Mouse (Mus musculus): ENCODE measurements at regions not wholly inside any gene's neighbourhood (a gene's known extent, or its start where the extent isn't known, plus 50 kb on each side); places are given as distances from the start of the nearest gene placed in this dataset.
A peak's percentile ranks its signal among the peaks of the same experiment; 100 is the strongest.

- no peaks in the 10 kb centered on the region for H3K27me3 ChIP-seq (replicated peaks; ENCODE audit: control insufficient read depth, insufficient read depth, low read length)
- ATAC-seq = peak; percentile 75
- 53% methylated on average over 20 of the region's 20 CpGs for WGBS
- H3K9me3 ChIP-seq (ENCODE audit: control insufficient read depth, low read length) = no peaks in the 10 kb centered on the region
- peak overlapping the region; percentile 33 for H3K4me2 ChIP-seq (ENCODE audit: low read depth, low read length)
- no peaks in the 10 kb centered on the region for H3K36me3 ChIP-seq (ENCODE audit: control insufficient read depth, insufficient read depth, low read length)
- peak overlapping the region; percentile 87 for H3K27ac ChIP-seq (ENCODE audit: low read length)
- peak overlapping the region; percentile 38 for H3K4me3 ChIP-seq (ENCODE audit: low read length)
- H3K9ac ChIP-seq (ENCODE audit: low read depth, low read length) = no peak overlapping the region
- no peaks in the 10 kb centered on the region for H3K4me1 ChIP-seq (ENCODE audit: control insufficient read depth, insufficient read depth, low read length)
Observed at GRCm38 (mm10) chr8:107696384-107697346, 108.4 kb upstream of the Psmd7 start.

GRCm38 (mm10) chr8:107699307-107699706 is 111.0 kb upstream of the Psmd7 start:
- Histone ChIP-seq H3K9ac (ENCODE audit: low read depth, low read length) (no peak overlapping the region), H3K27me3 (replicated peaks; ENCODE audit: control insufficient read depth, insufficient read depth, low read length) (no peaks in the 10 kb centered on the region), H3K9me3 (ENCODE audit: control insufficient read depth, low read length) (no peaks in the 10 kb centered on the region), H3K4me3 (ENCODE audit: low read length) (no peak overlapping the region), H3K4me1 (ENCODE audit: control insufficient read depth, insufficient read depth, low read length) (no peaks in the 10 kb centered on the region), H3K27ac (ENCODE audit: low read length) (no peak overlapping the region), H3K4me2 (ENCODE audit: low read depth, low read length) (no peak overlapping the region), H3K36me3 (ENCODE audit: control insufficient read depth, insufficient read depth, low read length) (no peaks in the 10 kb centered on the region)
- ATAC-seq = no peak
- WGBS = 46% methylated on average over 7 of the region's 7 CpGs

GRCm38 (mm10) chr8:107699759-107700158 is 111.5 kb upstream of the Psmd7 start:
- no peaks in the 10 kb centered on the region for H3K4me1 ChIP-seq (ENCODE audit: control insufficient read depth, insufficient read depth, low read length)
- no peak overlapping the region for H3K9ac ChIP-seq (ENCODE audit: low read depth, low read length)
- H3K27ac ChIP-seq (ENCODE audit: low read length) = no peak overlapping the region
- no peaks in the 10 kb centered on the region for H3K27me3 ChIP-seq (replicated peaks; ENCODE audit: control insufficient read depth, insufficient read depth, low read length)
- H3K4me2 ChIP-seq (ENCODE audit: low read depth, low read length) = no peak overlapping the region
- H3K9me3 ChIP-seq (ENCODE audit: control insufficient read depth, low read length) = no peaks in the 10 kb centered on the region
- no peak for ATAC-seq
- WGBS = 72% methylated on average over 3 of the region's 3 CpGs
- H3K4me3 ChIP-seq (ENCODE audit: low read length) = no peak overlapping the region
- no peaks in the 10 kb centered on the region for H3K36me3 ChIP-seq (ENCODE audit: control insufficient read depth, insufficient read depth, low read length)

- no peaks in the 10 kb centered on the region for H3K36me3 ChIP-seq (ENCODE audit: control insufficient read depth, insufficient read depth, low read length)
- H3K4me3 ChIP-seq (ENCODE audit: low read length) = no peak overlapping the region
- no peak overlapping the region for H3K27ac ChIP-seq (ENCODE audit: low read length)
- no peaks in the 10 kb centered on the region for H3K27me3 ChIP-seq (replicated peaks; ENCODE audit: control insufficient read depth, insufficient read depth, low read length)
- no peak for ATAC-seq
- no peak overlapping the region for H3K9ac ChIP-seq (ENCODE audit: low read depth, low read length)
- 85% methylated on average over 10 of the region's 10 CpGs for WGBS
- no peaks in the 10 kb centered on the region for H3K4me1 ChIP-seq (ENCODE audit: control insufficient read depth, insufficient read depth, low read length)
- no peak overlapping the region for H3K4me2 ChIP-seq (ENCODE audit: low read depth, low read length)
- no peaks in the 10 kb centered on the region for H3K9me3 ChIP-seq (ENCODE audit: control insufficient read depth, low read length)
Observed at GRCm38 (mm10) chr8:107715901-107716300, 127.6 kb upstream of the Psmd7 start.

- Histone ChIP-seq H3K4me2 (ENCODE audit: low read depth, low read length) (no peak overlapping the region), H3K36me3 (ENCODE audit: control insufficient read depth, insufficient read depth, low read length) (no peaks in the 10 kb centered on the region), H3K27ac (ENCODE audit: low read length) (no peak overlapping the region), H3K27me3 (replicated peaks; ENCODE audit: control insufficient read depth, insufficient read depth, low read length) (no peaks in the 10 kb centered on the region), H3K9ac (ENCODE audit: low read depth, low read length) (no peak overlapping the region), H3K4me3 (ENCODE audit: low read length) (no peak overlapping the region), H3K4me1 (ENCODE audit: control insufficient read depth, insufficient read depth, low read length) (no peaks in the 10 kb centered on the region), H3K9me3 (ENCODE audit: control insufficient read depth, low read length) (no peaks in the 10 kb centered on the region)
- ATAC-seq = no peak
- WGBS = 88% methylated on average over 13 of the region's 13 CpGs
Observed at GRCm38 (mm10) chr8:107717856-107718255, 129.6 kb upstream of the Psmd7 start.

- no peaks in the 10 kb centered on the region for H3K36me3 ChIP-seq (ENCODE audit: control insufficient read depth, insufficient read depth, low read length)
- no peaks in the 10 kb centered on the region for H3K4me1 ChIP-seq (ENCODE audit: control insufficient read depth, insufficient read depth, low read length)
- H3K9ac ChIP-seq (ENCODE audit: low read depth, low read length) = no peak overlapping the region
- H3K4me2 ChIP-seq (ENCODE audit: low read depth, low read length) = no peak overlapping the region
- H3K4me3 ChIP-seq (ENCODE audit: low read length) = no peak overlapping the region
- no peak overlapping the region for H3K27ac ChIP-seq (ENCODE audit: low read length)
- H3K9me3 ChIP-seq (ENCODE audit: control insufficient read depth, low read length) = no peaks in the 10 kb centered on the region
- no peak for ATAC-seq
- WGBS = 62% methylated on average over 3 of the region's 3 CpGs
- no peaks in the 10 kb centered on the region for H3K27me3 ChIP-seq (replicated peaks; ENCODE audit: control insufficient read depth, insufficient read depth, low read length)
Observed at GRCm38 (mm10) chr8:107719656-107720055, 131.4 kb upstream of the Psmd7 start.

GRCm38 (mm10) chr8:107726716-107727115 is 138.5 kb upstream of the Psmd7 start:
- Histone ChIP-seq H3K4me2 (ENCODE audit: low read depth, low read length) (no peak overlapping the region), H3K4me3 (ENCODE audit: low read length) (no peak overlapping the region), H3K4me1 (ENCODE audit: control insufficient read depth, insufficient read depth, low read length) (no peaks in the 10 kb centered on the region), H3K36me3 (ENCODE audit: control insufficient read depth, insufficient read depth, low read length) (no peaks in the 10 kb centered on the region), H3K9ac (ENCODE audit: low read depth, low read length) (no peak overlapping the region), H3K27me3 (replicated peaks; ENCODE audit: control insufficient read depth, insufficient read depth, low read length) (no peaks in the 10 kb centered on the region), H3K27ac (ENCODE audit: low read length) (no peak overlapping the region), H3K9me3 (ENCODE audit: control insufficient read depth, low read length) (no peaks in the 10 kb centered on the region; the same call in 1 of the 2 replicates)
- WGBS = 93% methylated on average over 1 of the region's 1 CpGs
- no peak for ATAC-seq

GRCm38 (mm10) chr8:107727276-107727675 is 139.0 kb upstream of the Psmd7 start:
- no peaks in the 10 kb centered on the region for H3K36me3 ChIP-seq (ENCODE audit: control insufficient read depth, insufficient read depth, low read length)
- no peak overlapping the region for H3K4me2 ChIP-seq (ENCODE audit: low read depth, low read length)
- H3K27ac ChIP-seq (ENCODE audit: low read length) = no peak overlapping the region
- ATAC-seq = no peak
- H3K9me3 ChIP-seq (ENCODE audit: control insufficient read depth, low read length) = no peaks in the 10 kb centered on the region; the same call in 1 of the 2 replicates
- no peak overlapping the region for H3K9ac ChIP-seq (ENCODE audit: low read depth, low read length)
- no peaks in the 10 kb centered on the region for H3K27me3 ChIP-seq (replicated peaks; ENCODE audit: control insufficient read depth, insufficient read depth, low read length)
- no peak overlapping the region for H3K4me3 ChIP-seq (ENCODE audit: low read length)
- 92% methylated on average over 6 of the region's 6 CpGs for WGBS
- no peaks in the 10 kb centered on the region for H3K4me1 ChIP-seq (ENCODE audit: control insufficient read depth, insufficient read depth, low read length)

GRCm38 (mm10) chr8:107739091-107739490 is 150.8 kb upstream of the Psmd7 start:
- Histone ChIP-seq H3K9ac (ENCODE audit: low read depth, low read length) (no peak overlapping the region), H3K4me1 (ENCODE audit: control insufficient read depth, insufficient read depth, low read length) (no peaks in the 10 kb centered on the region), H3K27me3 (replicated peaks; ENCODE audit: control insufficient read depth, insufficient read depth, low read length) (no peaks in the 10 kb centered on the region), H3K4me2 (ENCODE audit: low read depth, low read length) (no peak overlapping the region), H3K4me3 (ENCODE audit: low read length) (no peak overlapping the region), H3K27ac (ENCODE audit: low read length) (no peak overlapping the region), H3K36me3 (ENCODE audit: control insufficient read depth, insufficient read depth, low read length) (no peaks in the 10 kb centered on the region), H3K9me3 (ENCODE audit: control insufficient read depth, low read length) (peaks cover 7% of the 10 kb centered on the region)
- no peak for ATAC-seq
- 73% methylated on average over 9 of the region's 9 CpGs for WGBS
